Mouse (Mus musculus) brain, embryonic 14.5 days (tissue): ENCODE results near the gene Parvb. TPM values are rescaled to one million over a fixed set of nuclear protein-coding genes. Genes with fewer than 3 reads are reported as not detected.

Experiments used
- DNase-seq: peaks from one replicate; pipeline ENCODE4 v3.0.0-alpha.2; 2011; ENCODE audit warnings: low read depth
- CTCF ChIP-seq: fragments of 200-500 bp; IDR thresholded peaks from 2 replicates; pipeline ENCODE4 v1.5.1; 2012; ENCODE audit warnings: inconsistent platforms, mild to moderate bottlenecking, moderate library complexity, borderline replicate concordance; ENCODE audit not compliant: insufficient read depth, insufficient read length; ENCODE audit errors: extremely low read depth
- POLR2A ChIP-seq: fragments of 200-500 bp; IDR thresholded peaks from 2 replicates; pipeline ENCODE4 v1.6.1; 2012; ENCODE audit warnings: mild to moderate bottlenecking, inconsistent platforms, borderline replicate concordance; ENCODE audit not compliant: poor library complexity, insufficient read depth, insufficient read length, severe bottlenecking; ENCODE audit errors: extremely low read depth
- polyA plus RNA-seq: library from polyadenylated mRNA; depleted of rRNA; stranded (reverse); fragments of >200 nt; gene quantifications from 2 replicates; pipeline ENCODE4 v1.2.3, GENCODE M21; 2012

Gene Parvb
- polyA plus RNA-seq, 1 experiment = 19.3 TPM

DNA sequence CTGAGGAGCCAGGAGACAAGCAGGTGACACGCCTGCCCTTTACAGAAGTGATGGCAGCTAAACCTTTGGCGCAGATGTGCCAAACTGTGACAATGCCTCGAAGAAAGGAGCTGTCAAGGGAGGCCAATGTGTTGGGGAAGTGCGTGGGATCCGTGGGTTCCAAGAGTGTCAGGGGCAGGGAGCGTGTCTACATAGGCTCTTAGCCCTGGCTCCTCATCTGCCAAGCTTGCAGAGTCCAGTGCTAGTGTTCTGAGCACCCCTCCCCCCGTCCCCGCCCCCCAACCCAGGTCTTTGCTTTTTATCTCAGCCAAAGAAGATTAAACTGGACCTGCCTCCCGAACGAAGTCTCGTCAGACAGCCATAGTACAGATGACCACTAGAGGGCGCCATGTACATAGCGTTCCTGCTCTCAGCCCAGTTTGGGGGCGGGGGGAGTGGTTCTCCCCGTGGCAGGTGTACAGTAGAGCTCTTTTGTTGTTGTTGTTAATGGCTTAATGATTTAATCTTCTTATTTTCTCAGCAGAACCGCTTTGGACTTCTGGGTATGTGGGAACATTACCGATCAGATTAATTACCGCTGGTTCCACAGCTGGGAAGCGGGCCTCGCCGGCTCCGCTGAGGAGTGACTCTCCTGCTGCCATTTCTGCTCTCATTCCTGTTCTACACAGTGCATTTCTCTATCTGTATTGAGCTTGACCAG lies 28.4 kb downstream of the Parvb start:
- DNase-seq = peak; percentile 94
- no peak for TF ChIP-seq POLR2A
- TF ChIP-seq CTCF = peak; percentile 95

DNA sequence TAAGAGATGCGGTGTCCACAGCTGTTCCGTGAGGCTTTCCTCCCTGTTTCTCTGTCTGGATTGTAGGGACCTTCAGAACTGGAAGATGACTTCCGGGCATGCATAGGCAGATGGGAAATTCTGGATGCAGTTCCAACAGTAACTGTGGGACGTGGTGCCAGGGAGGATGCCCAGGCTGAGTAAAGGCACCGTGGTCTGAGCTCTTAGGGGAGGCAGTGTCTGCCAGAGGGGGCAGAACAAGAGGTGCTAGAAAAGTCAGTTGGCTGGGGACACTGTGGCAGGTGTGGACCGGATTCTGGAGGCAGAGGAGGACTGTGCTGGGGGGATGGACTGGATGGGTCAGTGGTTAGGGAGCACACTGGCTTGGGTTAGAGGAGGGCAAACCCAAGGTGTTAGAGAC lies 30.8 kb downstream of the Parvb start:
- TF ChIP-seq POLR2A (no peak), CTCF (no peak)
- DNase-seq = no peak

DNA sequence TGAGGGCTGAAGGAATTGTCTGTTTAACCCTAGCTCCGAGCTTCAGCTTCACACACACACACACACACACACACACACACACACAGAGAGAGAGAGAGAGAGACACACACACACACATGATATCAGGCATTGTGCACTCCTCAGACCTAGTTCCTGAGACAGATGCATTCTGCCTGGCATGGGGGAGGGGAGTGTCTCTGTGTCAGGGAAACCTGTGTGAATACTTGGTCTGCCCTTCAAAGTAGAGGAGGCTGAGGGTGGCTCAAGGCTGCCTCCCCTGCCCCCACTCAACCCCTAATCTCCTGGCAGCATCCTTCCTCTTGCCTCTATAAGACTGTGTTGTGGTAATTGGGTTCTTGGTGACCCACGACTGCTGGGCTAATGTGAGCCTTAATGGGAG lies 31.7 kb downstream of the Parvb start:
- peak; percentile 51 for DNase-seq
- TF ChIP-seq CTCF (no peak), POLR2A (no peak)

GRCm38 (mm10) chr15:84265141-84265540 lies 33.3 kb downstream of the Parvb start:
- no peak for TF ChIP-seq CTCF
- no peak for TF ChIP-seq POLR2A
- no peak for DNase-seq

GRCm38 (mm10) chr15:84266290-84266689 lies 34.4 kb downstream of the Parvb start:
- DNase-seq = peak; percentile 56
- no peak for TF ChIP-seq POLR2A
- TF ChIP-seq CTCF = no peak

- DNase-seq = no peak
- TF ChIP-seq CTCF (no peak), POLR2A (no peak)
These were observed 35.9 kb downstream of the Parvb start for GRCm38 (mm10) chr15:84267720-84268260.

- TF ChIP-seq POLR2A (no peak), CTCF (no peak)
- no peak for DNase-seq
These were observed 37.3 kb downstream of the Parvb start for GRCm38 (mm10) chr15:84269107-84269633.

DNA sequence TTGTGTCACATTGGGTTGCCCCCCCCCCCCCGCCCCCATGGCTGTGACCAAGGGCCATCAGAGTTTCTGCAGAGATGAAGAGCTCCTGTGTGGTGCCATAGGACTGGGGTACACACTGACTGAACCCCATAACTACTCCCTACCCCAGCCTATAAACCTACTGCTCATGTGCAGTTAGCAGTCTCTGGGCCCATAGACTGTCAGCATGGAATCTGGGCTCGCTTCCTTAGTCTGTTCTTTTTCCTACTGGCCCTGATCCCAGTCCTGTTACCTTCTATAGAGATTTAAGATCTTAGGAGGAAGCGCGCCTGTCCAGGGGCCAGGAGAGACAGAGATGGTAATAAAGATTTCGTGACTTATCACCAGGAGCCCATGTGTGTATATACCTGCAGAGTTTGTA lies 38.2 kb downstream of the Parvb start:
- no peak for TF ChIP-seq CTCF
- TF ChIP-seq POLR2A = no peak
- DNase-seq = no peak

GRCm38 (mm10) chr15:84270463-84270862 lies 38.6 kb downstream of the Parvb start:
- no peak for DNase-seq
- no peak for TF ChIP-seq CTCF
- no peak for TF ChIP-seq POLR2A

GRCm38 (mm10) chr15:84276066-84276465 lies 44.2 kb downstream of the Parvb start:
- no peak for TF ChIP-seq POLR2A
- TF ChIP-seq CTCF = no peak
- DNase-seq = no peak

GRCm38 (mm10) chr15:84278091-84278490 lies 46.2 kb downstream of the Parvb start:
- no peak for DNase-seq
- TF ChIP-seq POLR2A (no peak), CTCF (no peak)

- no peak for DNase-seq
- TF ChIP-seq POLR2A = no peak
- no peak for TF ChIP-seq CTCF
These were observed 46.8 kb downstream of the Parvb start for GRCm38 (mm10) chr15:84278656-84279055.
